Mouse (Mus musculus): ENCODE measurements around the gene P2ry13.

DNA sequence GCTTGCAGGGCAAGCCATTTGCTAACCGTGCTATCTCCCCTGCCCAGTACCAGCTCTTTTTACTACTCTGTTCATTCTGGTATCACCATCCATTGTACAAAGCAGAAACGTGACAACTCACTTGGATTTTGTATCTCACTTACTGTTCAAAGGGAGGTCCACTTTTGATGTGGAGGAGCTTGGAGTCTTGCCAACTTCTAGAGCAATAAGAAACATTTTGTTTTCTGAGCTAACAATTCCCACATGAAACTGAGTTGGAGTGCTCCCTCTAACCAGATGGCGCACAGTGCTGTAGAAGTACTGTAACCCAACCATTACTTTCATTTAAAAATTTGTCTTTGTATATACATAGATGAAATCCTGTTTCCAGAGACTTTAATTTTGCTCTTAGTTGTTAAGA is 20.2 kb upstream of the P2ry13 start:
- TF ChIP-seq CTCF (conservative IDR thresholded peaks at IDR 0.05; ENCODE audit: insufficient read depth, insufficient read length, low read depth, low read length) (no peak), POLR2A (IDR thresholded peaks at IDR 0.05; ENCODE audit: low read depth, low read length) (no peak)

All from kidney, adult 2 months (tissue).